Mouse (Mus musculus) kidney, postnatal 0 days (tissue): ENCODE measurements around the gene Mrap2. TPM values are rescaled to one million over a fixed set of nuclear protein-coding genes. Genes with fewer than 3 reads are reported as not detected.

Experiments used
- ATAC-seq: fragments of 200-750 bp; cut with Nextera tagmentation; replicated peaks from 2 replicates; pipeline ENCODE4 v1.8.0; 2017; ENCODE audit warnings: low read depth, moderate number of reproducible peaks, moderate TSS enrichment, moderate library complexity; ENCODE audit not compliant: low FRiP score
- DNase-seq: peaks from one replicate; pipeline ENCODE4 v3.0.0-alpha.2; 2016; ENCODE audit warnings: low spot score
- H3K27ac ChIP-seq: fragments of 300-500 bp; sonication (generic); 2 replicates; pipeline ENCODE4 v1.5.1; 2014; ENCODE audit warnings: mild to moderate bottlenecking
- H3K27me3 ChIP-seq: fragments of 300-500 bp; sonication (generic); 2 replicates; pipeline ENCODE4 v1.6.1; 2014; ENCODE audit warnings: low read length, mixed read lengths; ENCODE audit not compliant: insufficient read depth
- H3K36me3 ChIP-seq: fragments of 300-500 bp; sonication (generic); 2 replicates; pipeline ENCODE4 v1.6.1; 2014; ENCODE audit warnings: low read length, mixed read lengths; ENCODE audit not compliant: insufficient read depth
- H3K4me1 ChIP-seq: fragments of 300-500 bp; sonication (generic); replicated peaks from 2 replicates; pipeline ENCODE4 v1.6.1; 2014; ENCODE audit warnings: antibody characterized with exemption, low read length, mixed read lengths; ENCODE audit not compliant: insufficient read depth
- H3K4me2 ChIP-seq: fragments of 300-500 bp; sonication (generic); 2 replicates; pipeline ENCODE4 v1.6.1; 2014; ENCODE audit warnings: mild to moderate bottlenecking, low read length, moderate library complexity, mixed read lengths
- H3K4me3 ChIP-seq: fragments of 300-500 bp; sonication (generic); replicated peaks from 2 replicates; pipeline ENCODE4 v1.5.1; 2014; ENCODE audit warnings: low read depth, low read length
- H3K9ac ChIP-seq: fragments of 300-500 bp; sonication (generic); 2 replicates; pipeline ENCODE4 v1.6.1; 2014; ENCODE audit warnings: low read depth, low read length
- H3K9me3 ChIP-seq: fragments of 300-500 bp; sonication (generic); replicated peaks from 2 replicates; pipeline ENCODE4 v1.6.1; 2016; ENCODE audit warnings: low read length, inconsistent platforms, mixed read lengths
- CTCF ChIP-seq: IDR thresholded peaks from 2 replicates; pipeline ENCODE4 v1.5.1; 2016; ENCODE audit warnings: antibody characterized with exemption, low read depth, mild to moderate bottlenecking, moderate library complexity
- WGBS: fragments of 180-500 bp; shearing (Covaris S2); extraction: QIAGEN DNeasy Blood & Tissue Kit; methylation state at CpG from one replicate; pipeline ENCODE4 v1.1.7; 2014; 5-methylcytosine and 5-hydroxymethylcytosine counted together
- polyA plus RNA-seq: library from polyadenylated mRNA; unstranded; fragments of >200 nt; fragmentation: Nextera tagmentation; extraction: Ambion mirVana; gene quantifications from 2 replicates; pipeline ENCODE4 v1.2.1, GENCODE M21; 2015

Gene Mrap2
- polyA plus RNA-seq, 1 experiment from 2014 or later: 0.05 TPM

DNA sequence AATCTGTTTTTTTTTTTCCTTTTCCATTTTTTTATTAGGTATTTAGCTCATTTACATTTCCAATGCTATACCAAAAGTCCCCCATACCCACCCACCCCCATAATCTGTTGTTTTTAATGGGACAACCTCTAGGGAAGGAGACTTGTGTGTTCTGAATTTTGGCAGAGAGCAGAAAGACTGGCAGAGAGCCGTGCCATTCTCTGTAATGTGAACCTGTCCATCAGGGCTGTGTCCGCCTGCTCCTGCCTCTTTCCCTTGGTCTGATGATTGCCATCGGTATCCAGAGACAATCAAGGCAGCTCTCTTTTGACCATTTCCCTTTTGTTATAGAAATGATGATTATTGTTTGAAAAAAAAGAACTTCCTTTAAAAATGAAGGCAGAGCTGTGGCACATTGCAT lies 26.8 kb downstream of the Mrap2 start:
- no peak for ATAC-seq
- H3K36me3 ChIP-seq: no peaks in the 10 kb centered on the region
- WGBS: 73% methylated on average over 3 of the region's 3 CpGs
- H3K9ac ChIP-seq: no peak overlapping the region
- H3K27me3 ChIP-seq: no peaks in the 10 kb centered on the region
- no peak for DNase-seq
- no peak overlapping the region for H3K27ac ChIP-seq
- no peaks in the 10 kb centered on the region for H3K9me3 ChIP-seq
- no peak overlapping the region for H3K4me3 ChIP-seq
- H3K4me2 ChIP-seq: no peak overlapping the region
- no peaks in the 10 kb centered on the region for H3K4me1 ChIP-seq
- TF ChIP-seq CTCF: no peak

DNA sequence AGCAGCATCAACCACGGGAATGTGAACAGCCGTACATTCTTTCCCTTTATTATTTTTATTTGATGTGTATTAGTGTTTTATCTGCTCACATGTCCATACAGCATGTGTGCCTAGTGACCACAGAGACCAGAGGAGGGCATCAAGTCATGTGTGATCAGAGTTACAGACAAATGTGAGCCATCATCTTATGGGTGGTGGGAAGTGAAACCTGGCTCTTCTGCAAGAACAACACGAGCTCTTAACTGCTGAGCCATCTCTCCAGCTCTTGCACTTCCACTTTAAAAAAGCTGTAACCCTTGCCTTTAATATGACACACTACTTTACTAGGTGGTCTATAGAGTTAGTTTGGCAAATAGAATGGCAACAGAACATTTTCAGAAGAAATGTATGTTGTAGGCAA lies 27.4 kb downstream of the Mrap2 start:
- H3K4me2 ChIP-seq: no peak overlapping the region
- no peak overlapping the region for H3K4me3 ChIP-seq
- no peak overlapping the region for H3K27ac ChIP-seq
- H3K27me3 ChIP-seq: no peaks in the 10 kb centered on the region
- H3K9me3 ChIP-seq: no peaks in the 10 kb centered on the region
- ATAC-seq (no peak), DNase-seq (no peak)
- H3K9ac ChIP-seq: no peak overlapping the region
- 72% methylated on average over 3 of the region's 3 CpGs for WGBS
- H3K4me1 ChIP-seq: no peaks in the 10 kb centered on the region
- no peaks in the 10 kb centered on the region for H3K36me3 ChIP-seq
- TF ChIP-seq CTCF: no peak

DNA sequence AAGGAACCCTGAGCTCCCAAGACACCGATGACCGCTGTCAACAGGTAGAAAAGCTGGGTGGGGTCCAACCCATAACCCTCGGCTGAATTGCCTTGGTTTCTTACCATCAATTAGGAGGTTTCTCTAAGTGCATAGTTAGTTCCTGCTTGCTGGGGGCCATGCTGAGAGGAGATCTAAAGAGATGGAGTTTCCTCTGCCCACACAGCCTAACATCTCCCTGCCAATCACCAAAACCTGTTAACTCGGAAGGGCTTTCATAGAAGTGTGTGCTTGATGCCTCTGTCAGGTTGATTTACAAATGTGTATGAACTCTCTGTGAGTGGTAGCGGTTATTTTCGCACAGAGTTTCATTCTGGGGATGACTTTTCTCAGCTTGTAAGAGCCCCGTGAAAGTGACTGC lies 34.4 kb downstream of the Mrap2 start:
- H3K9ac ChIP-seq: no peak overlapping the region
- DNase-seq (no peak), ATAC-seq (no peak)
- no peak overlapping the region for H3K27ac ChIP-seq
- H3K4me2 ChIP-seq: no peak overlapping the region
- WGBS: 34% methylated on average over 7 of the region's 7 CpGs
- TF ChIP-seq CTCF: no peak
- H3K4me3 ChIP-seq: no peak overlapping the region
- H3K36me3 ChIP-seq: no peaks in the 10 kb centered on the region
- no peaks in the 10 kb centered on the region for H3K4me1 ChIP-seq
- H3K9me3 ChIP-seq: no peaks in the 10 kb centered on the region
- H3K27me3 ChIP-seq: no peaks in the 10 kb centered on the region

DNA sequence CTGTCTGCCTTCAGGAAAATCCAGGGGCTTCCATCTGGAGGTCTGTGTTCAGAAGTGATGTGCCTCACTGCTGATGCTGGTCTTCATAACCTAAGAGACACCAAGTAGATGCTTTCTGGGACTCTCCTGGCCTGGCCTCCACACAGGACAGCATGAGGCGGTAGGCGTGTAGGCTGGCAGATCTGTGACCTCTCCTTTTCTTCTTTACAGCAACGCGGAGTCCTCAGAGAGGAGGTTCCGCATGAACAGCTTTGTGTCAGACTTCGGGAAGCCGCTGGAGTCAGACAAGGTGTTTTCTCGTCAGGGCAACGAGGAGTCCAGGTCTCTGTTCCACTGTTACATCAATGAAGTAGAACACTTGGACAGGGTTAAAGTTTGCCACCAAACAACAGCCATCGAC lies 38.1 kb downstream of the Mrap2 start:
- Histone ChIP-seq H3K9ac (no peak overlapping the region), H3K27ac (no peak overlapping the region), H3K36me3 (no peaks in the 10 kb centered on the region), H3K4me3 (no peak overlapping the region), H3K9me3 (no peaks in the 10 kb centered on the region), H3K27me3 (no peaks in the 10 kb centered on the region), H3K4me1 (no peaks in the 10 kb centered on the region), H3K4me2 (no peak overlapping the region)
- peak; percentile 29 for DNase-seq
- WGBS: 48% methylated on average over 10 of the region's 10 CpGs
- TF ChIP-seq CTCF: no peak
- ATAC-seq: peak; percentile 61

DNA sequence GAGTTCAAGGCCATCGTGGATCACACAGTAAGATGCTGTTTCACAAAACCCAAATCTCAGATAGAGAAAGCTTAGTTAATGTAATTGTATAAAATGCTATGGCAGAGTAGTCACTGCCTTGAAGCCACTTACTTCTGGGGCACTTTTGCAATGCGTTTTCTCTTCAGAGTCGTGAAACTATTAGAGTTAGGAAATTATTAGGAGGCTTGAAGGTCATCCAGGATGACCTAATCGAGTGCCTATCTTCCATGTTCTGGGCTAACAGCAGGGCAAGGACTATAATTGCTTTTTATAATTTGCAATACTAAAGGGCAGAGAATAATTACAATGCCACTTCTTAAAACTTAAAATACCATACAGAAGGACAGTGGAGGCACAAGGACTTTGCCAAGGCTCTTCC lies 43.2 kb downstream of the Mrap2 start:
- Histone ChIP-seq H3K4me2 (no peak overlapping the region), H3K9ac (no peak overlapping the region), H3K27ac (no peak overlapping the region), H3K36me3 (peaks cover 9% of the 10 kb centered on the region), H3K4me1 (no peaks in the 10 kb centered on the region), H3K27me3 (no peaks in the 10 kb centered on the region), H3K9me3 (no peaks in the 10 kb centered on the region; the same call in 1 of the 2 replicates), H3K4me3 (no peak overlapping the region)
- DNase-seq (no peak), ATAC-seq (no peak)
- no peak for TF ChIP-seq CTCF
- 89% methylated on average over 4 of the region's 4 CpGs for WGBS

DNA sequence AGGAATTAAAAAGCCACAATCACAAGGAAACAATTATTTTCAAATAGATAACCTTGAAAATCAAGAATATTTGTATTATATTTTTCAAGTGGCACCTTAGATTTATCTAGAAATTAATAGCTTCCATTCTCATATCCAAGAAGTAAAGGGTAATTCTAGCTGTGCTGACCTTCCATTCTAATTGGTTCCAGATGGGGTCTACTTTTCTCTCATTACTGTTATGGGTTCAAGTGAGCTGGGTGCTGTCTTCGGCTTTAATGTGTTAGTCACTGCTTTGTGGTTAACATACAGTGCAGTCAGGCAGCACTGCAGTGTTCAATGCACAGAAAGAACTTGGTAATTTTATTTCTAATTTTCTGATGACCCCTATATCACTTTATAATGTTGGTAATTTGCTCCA lies 49.6 kb downstream of the Mrap2 start:
- DNase-seq (no peak), ATAC-seq (no peak)
- no peak for TF ChIP-seq CTCF
- Histone ChIP-seq H3K27ac (no peak overlapping the region), H3K9ac (no peak overlapping the region), H3K4me1 (no peaks in the 10 kb centered on the region), H3K27me3 (no peaks in the 10 kb centered on the region), H3K4me2 (no peak overlapping the region), H3K4me3 (no peak overlapping the region), H3K36me3 (peaks cover 23% of the 10 kb centered on the region), H3K9me3 (no peaks in the 10 kb centered on the region; the same call in 1 of the 2 replicates)
- 85% methylated on average over 1 of the region's 1 CpGs for WGBS

DNA sequence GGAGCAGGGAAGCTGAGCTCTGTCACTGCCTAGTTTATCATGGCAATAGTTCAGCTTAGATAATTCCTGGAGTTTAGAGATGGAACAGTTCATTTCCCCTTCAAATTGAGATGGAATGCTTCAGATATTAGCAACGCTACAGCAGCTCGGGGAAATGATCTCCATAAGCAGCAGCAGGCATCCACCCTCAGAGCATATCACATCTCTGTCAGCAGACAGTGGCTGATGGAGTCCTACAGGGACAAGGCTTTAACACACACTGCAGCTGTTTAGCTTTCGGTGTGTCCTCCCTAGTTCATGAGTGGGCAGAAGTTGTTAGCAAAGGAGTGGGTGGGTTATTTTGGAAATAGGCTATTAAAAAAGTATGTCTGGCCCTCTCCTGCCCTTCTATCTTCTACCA lies 53.2 kb downstream of the Mrap2 start:
- Histone ChIP-seq H3K36me3 (peaks cover 20% of the 10 kb centered on the region), H3K9ac (no peak overlapping the region), H3K9me3 (no peaks in the 10 kb centered on the region; the same call in 1 of the 2 replicates), H3K4me1 (no peaks in the 10 kb centered on the region), H3K27ac (no peak overlapping the region), H3K4me3 (no peak overlapping the region), H3K27me3 (no peaks in the 10 kb centered on the region), H3K4me2 (no peak overlapping the region)
- no peak for TF ChIP-seq CTCF
- ATAC-seq: no peak
- DNase-seq: no peak
- WGBS: 85% methylated on average over 3 of the region's 3 CpGs
